7 mouse cellular contexts compared by ENCODE assay signal in genomic region chr9:21545916-21546788, GRCm38 (mm10). TPM values are rescaled to one million over a fixed set of nuclear protein-coding genes. Genes with fewer than 3 reads are reported as not detected.
DNase-seq lines count a peak whose midpoint lies in the region; ATAC-seq lines count a peak whose summit lies in the region.

No protein-coding gene starts in this region.

- DNase-seq in adrenal gland, postnatal 14 days = peak; percentile 100
- DNase-seq in embryonic facial prominence, embryonic 11.5 days (ENCODE audit: low spot score) = peak; percentile 100
- DNase-seq in kidney, adult 11 months = peak; percentile 99
- DNase-seq in limb, embryonic 10.5 days (ENCODE audit: low spot score) = peak; percentile 99
- DNase-seq in spleen, adult 12 weeks (ENCODE audit: low spot score) = peak; percentile 100

- peak overlapping the region; percentile 79 for H3K4me3 ChIP-seq in embryonic facial prominence, embryonic 11.5 days (ENCODE audit: low read depth, low read length)
- H3K4me3 ChIP-seq in limb, embryonic 10.5 days = peak overlapping the region; percentile 93
- H3K4me3 ChIP-seq in midbrain, embryonic 13.5 days (replicated peaks) = peak overlapping the region; percentile 81

- H3K4me2 ChIP-seq in embryonic facial prominence, embryonic 11.5 days (ENCODE audit: low read depth, low read length) = peak overlapping the region; percentile 57
- peak overlapping the region; percentile 67 for H3K4me2 ChIP-seq in midbrain, embryonic 13.5 days (replicated peaks)

- H3K9ac ChIP-seq in embryonic facial prominence, embryonic 11.5 days (replicated peaks; ENCODE audit: low read length) = peak overlapping the region; percentile 64
- H3K9ac ChIP-seq in midbrain, embryonic 13.5 days (replicated peaks) = peak overlapping the region; percentile 67

- H3K9me3 ChIP-seq in embryonic facial prominence, embryonic 11.5 days (replicated peaks; ENCODE audit: control insufficient read depth, low read length) = no peaks in the 10 kb centered on the region
- no peaks in the 10 kb centered on the region for H3K9me3 ChIP-seq in limb, embryonic 10.5 days (replicated peaks)
- no peaks in the 10 kb centered on the region for H3K9me3 ChIP-seq in midbrain, embryonic 13.5 days

- peak; percentile 92 for ATAC-seq in embryonic facial prominence, embryonic 11.5 days (replicated peaks; ENCODE audit: insufficient number of reproducible peaks, low FRiP score, low TSS enrichment, low read depth)
- peak; percentile 85 for ATAC-seq in granulocyte monocyte progenitor cell, adult 5-6 weeks (replicated peaks; ENCODE audit: poor library complexity, severe bottlenecking)
- ATAC-seq in midbrain, embryonic 13.5 days = peak; percentile 94

- H3K27me3 ChIP-seq in embryonic facial prominence, embryonic 11.5 days (ENCODE audit: control insufficient read depth, insufficient read depth, low read length) = no peaks in the 10 kb centered on the region
- no peaks in the 10 kb centered on the region for H3K27me3 ChIP-seq in limb, embryonic 10.5 days (ENCODE audit: low read depth, poor library complexity, severe bottlenecking)
- no peaks in the 10 kb centered on the region for H3K27me3 ChIP-seq in midbrain, embryonic 13.5 days

- WGBS in embryonic facial prominence, embryonic 11.5 days = under 1% methylated on average over 66 of the region's 67 CpGs
- under 1% methylated on average over 67 of the region's 67 CpGs for WGBS in limb, embryonic 10.5 days
- under 1% methylated on average over 65 of the region's 67 CpGs for WGBS in midbrain, embryonic 13.5 days

- peak overlapping the region; percentile 91 for H3K27ac ChIP-seq in embryonic facial prominence, embryonic 11.5 days (replicated peaks; ENCODE audit: low read depth, low read length)
- H3K27ac ChIP-seq in limb, embryonic 10.5 days = peak overlapping the region; percentile 98
- peak overlapping the region; percentile 99 for H3K27ac ChIP-seq in midbrain, embryonic 13.5 days

- no peaks in the 10 kb centered on the region for H3K4me1 ChIP-seq in embryonic facial prominence, embryonic 11.5 days (ENCODE audit: control insufficient read depth, insufficient read depth, low read length)
- peaks cover 32% of the 10 kb centered on the region for H3K4me1 ChIP-seq in limb, embryonic 10.5 days
- peaks cover 36% of the 10 kb centered on the region for H3K4me1 ChIP-seq in midbrain, embryonic 13.5 days (replicated peaks)

- H3K36me3 ChIP-seq in embryonic facial prominence, embryonic 11.5 days (replicated peaks; ENCODE audit: control insufficient read depth, insufficient read depth, low read depth, low read length) = no peaks in the 10 kb centered on the region
- peaks cover 26% of the 10 kb centered on the region for H3K36me3 ChIP-seq in limb, embryonic 10.5 days
- peaks cover 14% of the 10 kb centered on the region for H3K36me3 ChIP-seq in midbrain, embryonic 13.5 days

RNA-seq across cellular contexts. Expression of gene Carm1, which starts 0.5 kb away (rescaled TPM):
- total RNA-seq in adrenal gland, postnatal 14 days (2021) = 47.1 and 62.2 TPM in 2 replicates
- 62.4 and 64.2 TPM in 2 replicates for polyA plus RNA-seq in embryonic facial prominence, embryonic 11.5 days (2014; fragmentation: Nextera tagmentation; extraction: Ambion mirVana)
- total RNA-seq in granulocyte monocyte progenitor cell, adult 5-6 weeks (2014; fragmentation: Nextera tagmentation) = 65.9 and 81.6 TPM in 2 replicates
- 17.0 and 27.3 TPM in 2 replicates for total RNA-seq in granulocyte monocyte progenitor cell, adult 5-6 weeks (2017)
- 85.8 and 100 TPM in 2 replicates for polyA plus RNA-seq in limb, embryonic 10.5 days (2016; fragmentation: Nextera tagmentation; extraction: Ambion mirVana)
- 32.1 and 39.6 TPM in 2 replicates for polyA plus RNA-seq in midbrain, embryonic 13.5 days (2015; fragmentation: Nextera tagmentation; extraction: Ambion mirVana)

RNA-seq across cellular contexts. Expression of gene AB124611, which starts 20.2 kb away (rescaled TPM):
- total RNA-seq in adrenal gland, postnatal 14 days (2021) = 2.4 and 8.7 TPM in 2 replicates
- polyA plus RNA-seq in embryonic facial prominence, embryonic 11.5 days (2014; fragmentation: Nextera tagmentation; extraction: Ambion mirVana) = 1.00 and 1.4 TPM in 2 replicates
- 17.1 and 27.3 TPM in 2 replicates for total RNA-seq in granulocyte monocyte progenitor cell, adult 5-6 weeks (2014; fragmentation: Nextera tagmentation)
- total RNA-seq in granulocyte monocyte progenitor cell, adult 5-6 weeks (2017) = 20.5 and 24.1 TPM in 2 replicates
- 3.6 and 4.3 TPM in 2 replicates for polyA plus RNA-seq in limb, embryonic 10.5 days (2016; fragmentation: Nextera tagmentation; extraction: Ambion mirVana)
- polyA plus RNA-seq in midbrain, embryonic 13.5 days (2015; fragmentation: Nextera tagmentation; extraction: Ambion mirVana) = 5.1 and 6.3 TPM in 2 replicates

RNA-seq across cellular contexts. Expression of gene Tmed1, which starts 36.1 kb away (rescaled TPM):
- total RNA-seq in adrenal gland, postnatal 14 days (2021) = 26.3 and 29.5 TPM in 2 replicates
- polyA plus RNA-seq in embryonic facial prominence, embryonic 11.5 days (2014; fragmentation: Nextera tagmentation; extraction: Ambion mirVana) = 81.3 and 86.9 TPM in 2 replicates
- 8.4 and 13.9 TPM in 2 replicates for total RNA-seq in granulocyte monocyte progenitor cell, adult 5-6 weeks (2014; fragmentation: Nextera tagmentation)
- 17.4 and 23.6 TPM in 2 replicates for total RNA-seq in granulocyte monocyte progenitor cell, adult 5-6 weeks (2017)
- polyA plus RNA-seq in limb, embryonic 10.5 days (2016; fragmentation: Nextera tagmentation; extraction: Ambion mirVana) = 130 and 137 TPM in 2 replicates
- polyA plus RNA-seq in midbrain, embryonic 13.5 days (2015; fragmentation: Nextera tagmentation; extraction: Ambion mirVana) = 57.2 and 60.3 TPM in 2 replicates

RNA-seq across cellular contexts. Expression of gene Timm29, which starts 46.4 kb away (rescaled TPM):
- 48.2 and 49.5 TPM in 2 replicates for total RNA-seq in adrenal gland, postnatal 14 days (2021)
- polyA plus RNA-seq in embryonic facial prominence, embryonic 11.5 days (2014; fragmentation: Nextera tagmentation; extraction: Ambion mirVana) = 51.2 and 52.9 TPM in 2 replicates
- 37.5 and 39.9 TPM in 2 replicates for total RNA-seq in granulocyte monocyte progenitor cell, adult 5-6 weeks (2014; fragmentation: Nextera tagmentation)
- total RNA-seq in granulocyte monocyte progenitor cell, adult 5-6 weeks (2017) = 51.6 and 59.1 TPM in 2 replicates
- polyA plus RNA-seq in limb, embryonic 10.5 days (2016; fragmentation: Nextera tagmentation; extraction: Ambion mirVana) = 30.9 and 35.7 TPM in 2 replicates
- polyA plus RNA-seq in midbrain, embryonic 13.5 days (2015; fragmentation: Nextera tagmentation; extraction: Ambion mirVana) = 52.8 and 58.6 TPM in 2 replicates

RNA-seq across cellular contexts. Expression of gene Yipf2, which starts 46.5 kb away (rescaled TPM):
- total RNA-seq in adrenal gland, postnatal 14 days (2021) = 22.6 and 23.2 TPM in 2 replicates
- 13.1 and 13.8 TPM in 2 replicates for polyA plus RNA-seq in embryonic facial prominence, embryonic 11.5 days (2014; fragmentation: Nextera tagmentation; extraction: Ambion mirVana)
- total RNA-seq in granulocyte monocyte progenitor cell, adult 5-6 weeks (2014; fragmentation: Nextera tagmentation) = 16.2 and 19.9 TPM in 2 replicates
- 12.2 and 18.2 TPM in 2 replicates for total RNA-seq in granulocyte monocyte progenitor cell, adult 5-6 weeks (2017)
- polyA plus RNA-seq in limb, embryonic 10.5 days (2016; fragmentation: Nextera tagmentation; extraction: Ambion mirVana) = 17.6 and 26.2 TPM in 2 replicates
- 28.7 and 28.8 TPM in 2 replicates for polyA plus RNA-seq in midbrain, embryonic 13.5 days (2015; fragmentation: Nextera tagmentation; extraction: Ambion mirVana)

Comparison
In these comparisons a context has a peak if more than half of its experiments do, and no peak if none do; other contexts are left out.
1. Peak in every context shown above with its lines: DNase-seq, ATAC-seq, H3K4me3 ChIP-seq and H3K27ac ChIP-seq.